Mouse (Mus musculus) left cerebral cortex, postnatal 10 days (tissue): ENCODE data around the gene 2510009E07Rik. TPM values are rescaled to one million over a fixed set of nuclear protein-coding genes. Genes with fewer than 3 reads are reported as not detected.

Source experiments
- DNase-seq, 2 experiments: peaks; one replicate each; pipeline ENCODE4 v3.0.0; 2021 to 2022; ENCODE audit warnings: low spot score in 2 of 2, mixed read lengths in 1 of 2; ENCODE audit errors: extremely low spot score in 1 of 2
- intact Hi-C: fragments of 180-260 bp; cut with DNase I; formaldehyde crosslinking; loops from one replicate; pipeline ENCODE4 v1.15.1; 2025
- total RNA-seq, 2 experiments: library from RNA; stranded (reverse); gene quantifications; 2 replicates each; pipeline ENCODE4 v1.2.3; 2021

2510009E07Rik gene
- total RNA-seq, 2 experiments from 2014 or later, result 73.8 to 79.5 TPM

DNA sequence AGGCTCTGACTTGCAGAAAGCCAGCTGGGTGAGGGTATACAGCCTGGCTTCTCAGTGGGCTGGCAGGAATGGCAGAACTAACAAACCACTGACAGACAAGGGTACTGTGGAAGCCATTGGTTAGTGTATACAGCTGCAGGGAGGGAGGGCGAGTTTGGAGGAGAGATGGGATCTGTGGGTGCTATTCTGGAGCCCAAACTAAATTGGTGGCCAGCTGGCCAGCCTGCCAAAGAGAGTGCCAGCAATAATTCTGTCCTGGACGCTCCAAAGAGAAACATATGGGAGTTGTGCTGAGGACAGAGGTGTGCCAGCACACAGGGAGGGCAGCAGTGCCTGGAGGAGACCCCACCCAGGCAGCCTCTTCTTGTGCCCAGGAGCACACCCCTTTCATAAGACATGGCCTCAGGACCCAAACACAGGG is 50.8 kb downstream of the 2510009E07Rik start:
- intact Hi-C loops, result no loop called here
- DNase-seq, result peak in 1 of 2 experiments; percentile 35

DNA sequence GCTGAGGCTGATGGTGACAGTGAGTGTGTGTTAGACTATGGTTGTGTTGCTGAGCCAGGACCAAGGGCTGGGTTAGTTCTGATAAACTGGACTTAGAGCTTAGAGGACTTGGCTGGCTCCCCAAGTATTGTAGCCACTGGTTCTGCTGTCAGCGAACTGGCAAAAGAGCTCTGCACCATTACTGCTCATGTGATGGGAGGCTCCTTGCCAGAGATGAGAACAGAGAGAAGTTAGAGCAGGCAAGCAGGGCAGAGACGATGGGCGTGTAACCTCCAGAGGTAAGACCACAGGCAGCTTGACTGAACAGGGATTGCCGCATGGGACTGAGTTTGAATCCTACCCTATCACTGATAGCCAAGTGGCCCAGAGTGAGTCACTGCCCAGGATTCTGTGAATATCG is 51.6 kb downstream of the 2510009E07Rik start:
- intact Hi-C loops, result no loop called here
- no peak for DNase-seq

DNA sequence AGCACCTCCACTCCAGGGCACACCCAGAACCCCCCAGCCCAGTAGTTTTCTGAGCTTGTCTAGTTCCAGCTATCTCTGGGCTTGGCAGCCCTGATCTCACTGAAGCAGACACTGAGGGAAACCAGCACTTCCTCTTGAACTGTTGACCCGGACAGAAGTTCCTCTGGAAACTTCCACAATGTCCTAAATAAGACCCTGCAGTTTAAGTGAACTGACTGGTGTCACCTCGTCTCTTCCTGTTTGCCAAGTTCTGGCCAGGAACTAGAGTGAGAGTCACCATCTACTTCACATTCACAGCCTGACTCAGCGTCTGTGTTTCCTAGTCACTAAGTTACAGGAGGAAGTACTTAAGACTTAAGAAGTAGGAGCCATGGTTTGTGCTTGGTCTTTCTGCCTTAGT is 52.5 kb downstream of the 2510009E07Rik start:
- intact Hi-C loops, result no loop called here
- DNase-seq, result no peak

DNA sequence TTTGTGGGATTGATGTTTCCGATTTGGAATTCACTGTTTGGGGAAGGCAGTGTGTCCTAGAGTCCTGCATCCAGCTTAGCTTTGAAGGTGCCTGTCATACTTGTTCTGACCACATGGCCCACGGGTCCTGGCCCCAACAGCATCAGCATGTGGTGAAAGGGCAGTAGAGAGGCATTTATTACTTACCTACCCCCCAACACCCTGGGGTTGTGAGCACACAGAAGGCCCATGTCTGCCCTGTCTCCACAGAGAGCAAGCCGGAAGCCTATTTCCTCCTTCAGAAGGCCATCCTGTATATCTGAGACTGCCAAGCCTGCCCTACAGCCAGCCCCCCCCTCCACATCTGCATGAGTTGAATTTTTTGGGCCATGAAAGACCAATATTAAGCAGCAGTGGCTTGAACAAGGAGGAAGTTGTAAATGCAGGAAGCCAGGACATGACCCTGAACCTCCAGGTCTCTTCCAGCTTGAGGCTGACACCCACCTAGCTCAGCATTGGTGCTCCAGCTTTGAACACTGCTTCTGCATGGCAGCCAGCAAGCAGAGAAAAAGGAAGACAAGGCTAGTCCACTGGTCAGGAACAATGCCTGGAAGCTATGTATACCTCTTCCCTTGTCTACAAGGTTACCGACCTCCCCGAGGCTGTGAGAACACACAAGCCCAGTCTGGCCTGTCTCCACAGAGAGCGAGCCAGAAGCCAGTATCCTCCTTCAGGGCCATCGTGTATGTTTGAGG is 53.5 kb downstream of the 2510009E07Rik start:
- intact Hi-C loops, result no loop called here
- no peak for DNase-seq

DNA sequence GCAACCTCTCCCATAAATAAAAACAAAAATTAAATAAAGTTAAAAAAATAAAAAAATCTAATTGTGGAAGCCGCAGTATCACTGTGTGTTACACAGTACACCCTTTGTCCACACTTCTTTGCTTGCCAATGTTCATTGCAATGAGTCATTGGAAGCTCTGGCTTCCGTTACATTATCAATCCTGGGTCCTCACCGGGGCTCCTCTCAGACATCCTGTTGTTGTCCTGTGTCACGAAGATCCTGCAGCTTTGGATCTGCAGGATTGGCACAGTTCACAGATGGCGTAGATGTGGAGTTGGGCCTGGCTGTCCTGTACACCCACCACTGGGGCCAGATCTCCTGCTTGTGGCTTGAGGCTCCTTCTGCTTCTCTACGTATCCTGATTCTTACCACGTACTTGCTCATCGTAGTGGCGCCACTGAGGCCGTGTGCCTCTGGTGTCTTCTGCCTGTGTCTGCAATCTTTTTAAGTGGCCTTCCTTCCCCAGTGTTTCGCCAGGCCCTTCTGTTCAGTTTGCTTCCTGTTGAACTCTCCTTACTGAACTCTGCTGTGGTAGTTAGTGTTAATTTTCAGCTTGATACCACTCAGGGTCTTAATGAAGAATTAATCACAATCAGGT is 57.2 kb downstream of the 2510009E07Rik start:
- no peak for DNase-seq

DNA sequence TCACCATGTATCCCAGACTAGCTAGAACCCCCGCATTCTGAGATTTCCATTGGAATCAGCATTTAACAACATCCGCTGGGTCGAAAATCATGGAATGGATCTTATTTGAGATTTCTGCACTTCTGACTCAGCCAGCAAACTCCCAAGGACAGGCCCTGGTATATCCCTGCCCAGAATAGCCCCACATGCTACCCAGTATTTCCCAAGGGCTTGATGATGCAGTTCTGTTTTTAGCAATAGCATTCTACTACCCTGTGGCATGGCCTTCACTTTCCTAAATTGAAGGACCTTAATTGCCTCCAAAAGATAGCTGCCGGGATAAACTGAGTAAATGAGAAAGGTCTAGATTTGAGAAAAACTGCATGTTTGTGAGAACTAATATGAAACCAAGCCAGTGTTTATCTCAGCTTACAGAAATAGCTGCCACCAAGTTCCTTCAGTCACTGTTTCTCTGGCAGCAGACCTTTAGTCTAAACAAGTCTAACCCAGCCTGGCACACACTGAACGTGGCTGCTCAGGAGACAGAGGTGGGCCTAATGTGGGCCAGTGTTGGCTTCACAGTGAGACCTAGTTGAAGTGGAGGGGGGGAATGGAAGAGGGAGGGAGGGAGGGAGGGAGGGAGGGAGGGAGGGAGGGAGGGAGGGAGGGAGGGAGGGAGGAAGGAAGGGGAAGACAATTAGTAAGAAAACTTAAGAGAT is 58.2 kb downstream of the 2510009E07Rik start:
- intact Hi-C loops, result no loop called here
- no peak for DNase-seq

More for the DNA sequence above, 57.2 kb downstream of the 2510009E07Rik start:
- intact Hi-C loops, result no loop called here

DNA sequence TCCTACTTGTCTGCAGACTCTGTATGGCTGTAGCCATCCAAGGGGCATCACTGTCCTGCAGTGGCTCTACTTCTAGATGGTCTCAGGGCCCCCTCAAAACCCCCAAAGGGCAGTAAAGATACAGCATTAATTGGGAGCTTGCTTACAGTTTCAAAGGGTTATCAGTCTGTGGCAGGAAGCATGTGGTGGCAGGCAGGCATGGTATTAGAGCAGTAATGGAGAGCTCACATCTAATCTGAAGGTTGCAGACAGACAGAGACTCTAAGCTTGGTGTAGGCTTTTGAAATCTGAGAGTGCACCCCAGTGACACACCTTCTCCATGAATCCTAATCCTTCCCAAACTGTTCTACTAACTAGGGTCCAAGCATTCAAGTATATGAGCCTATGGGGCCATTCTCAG is 60.0 kb downstream of the 2510009E07Rik start:
- no peak for DNase-seq
- intact Hi-C loops, result no loop called here

DNA sequence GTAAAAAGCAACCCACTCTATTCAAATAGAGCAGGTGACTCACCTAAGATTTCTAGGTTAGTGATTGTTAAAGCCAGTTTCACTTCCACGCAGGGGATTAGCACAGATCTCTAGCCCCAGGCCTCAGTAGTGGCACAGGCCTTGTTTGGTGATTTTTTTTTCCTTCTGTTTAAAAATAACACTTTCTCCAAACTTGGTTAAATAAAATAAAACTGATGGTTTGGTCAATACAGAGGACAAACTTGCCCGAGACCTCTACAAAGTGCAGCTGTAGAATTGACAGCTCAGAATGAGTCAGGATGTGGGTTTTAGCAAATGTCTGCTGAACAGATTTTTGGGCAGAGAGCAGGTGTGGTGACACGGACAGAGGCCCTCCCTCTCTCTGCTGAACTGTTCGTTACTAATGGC is 62.6 kb downstream of the 2510009E07Rik start:
- no peak for DNase-seq
- intact Hi-C loops, result no loop called here

DNA sequence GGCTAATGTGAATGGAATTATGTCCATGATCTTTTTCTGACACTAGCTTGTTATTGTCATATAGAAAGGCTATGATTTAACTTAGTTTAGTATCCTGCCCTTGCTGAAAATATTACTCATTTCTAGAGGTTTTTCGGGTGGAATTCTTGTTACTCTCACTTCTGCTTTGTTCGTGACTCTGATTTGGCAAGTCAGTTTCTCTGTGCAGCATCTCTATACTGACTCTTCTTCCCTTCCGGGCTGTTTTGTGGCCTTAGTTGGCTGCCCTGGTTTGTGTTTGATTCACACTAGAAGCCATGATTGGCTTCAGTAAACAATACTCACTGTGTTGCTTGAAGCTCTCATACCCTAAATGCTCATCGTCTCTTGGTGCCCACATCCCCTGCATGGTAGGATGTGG is 63.9 kb downstream of the 2510009E07Rik start:
- no peak for DNase-seq
- intact Hi-C loops, result no loop called here

DNA sequence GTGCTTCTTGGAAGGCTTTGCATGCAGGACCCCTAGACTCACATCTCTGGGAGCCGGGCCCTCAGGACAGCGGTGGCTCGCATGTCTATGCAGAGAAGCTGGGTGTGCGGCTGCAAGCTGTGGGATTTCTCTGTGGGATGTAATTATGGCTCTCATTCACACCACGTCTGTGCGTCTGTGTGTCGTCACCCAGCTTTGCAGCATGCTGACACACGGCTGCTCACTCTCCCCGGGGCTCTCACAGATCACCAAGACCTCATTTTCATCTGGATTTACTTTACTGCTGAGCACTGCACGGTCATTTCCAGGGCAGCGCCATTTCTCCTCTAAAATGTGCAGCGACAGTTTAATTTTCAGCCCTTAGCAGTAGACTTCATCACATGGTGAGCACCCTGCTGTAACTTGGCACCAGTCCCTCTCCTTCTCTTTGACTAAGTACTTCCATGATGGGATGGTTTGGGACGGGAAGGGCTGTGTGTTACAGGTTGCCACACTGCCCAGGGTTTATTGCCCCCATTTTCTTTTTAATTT is 66.3 kb downstream of the 2510009E07Rik start:
- intact Hi-C loops, result no loop called here
- no peak for DNase-seq

DNA sequence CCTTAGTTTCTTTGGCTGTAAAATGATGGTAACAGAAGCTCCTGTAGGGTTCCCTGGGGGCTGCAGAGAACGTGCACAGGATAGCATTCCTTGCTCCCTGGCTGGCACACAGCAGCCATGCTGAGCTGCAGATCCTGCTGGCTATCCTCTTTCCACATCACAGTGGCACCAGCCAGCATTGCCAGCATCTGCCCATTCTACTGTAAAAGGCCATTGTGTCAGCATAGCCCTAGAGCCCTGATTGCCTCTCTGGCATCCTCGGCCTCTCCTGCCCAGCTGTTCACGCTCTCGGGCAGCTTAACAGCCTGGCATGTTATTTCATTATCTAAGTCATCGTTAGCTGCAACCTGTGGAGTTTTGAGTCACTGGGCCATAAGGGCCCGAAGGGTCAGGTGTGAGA is 67.2 kb downstream of the 2510009E07Rik start:
- intact Hi-C loops, result no loop called here
- no peak for DNase-seq

DNA sequence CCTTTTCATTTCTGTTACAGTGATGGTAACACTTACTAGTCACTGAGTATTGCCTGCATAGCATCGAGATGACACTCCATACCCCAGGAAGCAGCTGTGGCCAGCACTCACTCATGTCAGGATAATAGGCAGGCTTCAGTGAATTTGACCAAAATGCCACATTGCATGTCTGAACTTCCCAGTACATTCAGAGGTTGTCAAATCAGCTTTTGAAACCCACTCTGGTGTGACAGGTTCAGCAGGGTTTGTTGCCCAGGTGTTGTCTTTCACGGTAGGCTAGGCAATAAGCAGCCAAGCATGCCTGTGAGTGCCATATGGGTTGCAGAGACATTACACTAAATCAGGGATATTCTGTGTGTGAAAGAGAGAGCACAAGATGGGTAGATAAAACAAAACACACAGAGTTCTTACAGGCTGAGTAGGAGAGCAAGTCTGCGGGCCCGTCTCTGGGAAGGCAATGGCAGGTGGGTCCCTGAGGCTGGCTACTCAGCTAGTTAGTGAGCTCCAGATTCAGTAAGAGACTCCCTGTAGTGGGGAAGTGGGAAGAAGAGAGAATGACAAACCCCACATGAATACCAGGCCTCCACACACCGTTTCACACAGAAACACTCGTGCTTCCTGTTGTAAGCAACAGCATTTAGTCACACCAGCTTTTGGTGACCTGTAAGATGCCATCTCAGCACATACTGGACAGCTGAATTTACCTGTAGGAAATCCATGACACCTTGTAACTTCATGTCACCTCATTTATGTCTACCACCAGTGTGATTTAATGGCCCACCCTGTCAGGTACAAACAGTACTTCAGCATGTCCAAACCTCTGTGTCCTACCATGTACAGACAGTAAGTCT is 68.5 kb downstream of the 2510009E07Rik start:
- DNase-seq, result no peak
- intact Hi-C loops, result no loop called here

DNA sequence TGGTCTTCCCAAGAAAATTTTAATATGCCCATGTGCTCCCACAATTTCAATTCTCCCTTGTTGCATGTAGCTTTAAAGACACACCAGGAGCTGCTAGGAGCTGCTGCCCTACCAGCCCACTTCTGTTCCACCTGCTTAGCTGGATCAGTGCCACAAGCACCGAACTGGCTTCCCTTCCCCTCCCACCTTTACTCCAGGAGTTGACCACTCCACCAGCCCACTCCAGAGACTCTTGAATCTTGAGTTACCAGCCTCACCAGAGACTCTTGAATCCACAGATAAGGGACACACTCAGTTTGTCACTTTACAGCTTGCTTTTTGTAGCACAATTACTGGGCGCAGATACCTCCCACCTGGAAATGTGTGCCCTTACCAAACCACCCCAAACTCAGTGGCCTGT is 73.8 kb downstream of the 2510009E07Rik start:
- DNase-seq, result peak in 1 of 2 experiments; percentile 19
- intact Hi-C loops, result no loop called here

DNA sequence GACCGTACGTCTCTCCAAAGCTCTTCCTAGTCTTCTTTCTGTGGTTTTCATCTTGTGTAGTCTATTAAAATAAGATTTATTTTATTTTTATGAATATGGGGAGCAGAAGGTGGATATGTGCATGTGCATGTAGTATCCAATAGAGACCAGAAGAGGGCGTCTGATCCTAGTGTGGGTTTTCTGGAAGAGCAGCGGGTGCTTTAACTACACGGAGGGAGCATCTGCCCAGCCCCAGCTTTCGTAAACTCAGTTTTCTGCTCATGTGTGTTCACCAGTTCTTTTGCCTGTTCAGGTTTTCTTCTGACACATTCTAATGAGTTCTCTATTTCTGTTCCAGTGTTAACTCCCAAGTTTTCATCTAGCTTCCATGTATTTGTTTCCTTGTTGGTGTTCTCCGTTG is 78.7 kb downstream of the 2510009E07Rik start:
- peak in 1 of 2 experiments; percentile 50 for DNase-seq

DNA sequence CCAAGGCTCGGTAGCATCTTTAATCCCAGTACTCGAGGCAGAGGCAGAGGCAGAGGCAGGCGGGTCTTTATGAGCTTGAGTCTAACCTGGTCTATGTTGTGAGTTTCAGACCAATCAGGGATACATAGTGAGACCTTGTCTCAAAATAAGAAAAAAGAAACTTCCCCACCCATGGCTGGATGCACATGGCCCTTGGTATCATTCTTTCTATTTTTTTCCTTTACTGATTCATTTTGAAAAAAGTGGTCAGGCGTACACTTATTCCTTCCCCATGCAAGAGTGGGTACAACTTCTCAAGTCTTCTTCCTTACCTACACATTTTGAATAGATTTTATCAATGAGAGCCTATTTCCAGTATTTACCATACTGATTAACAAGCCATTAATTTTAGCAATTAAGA is 84.0 kb downstream of the 2510009E07Rik start:
- DNase-seq, result no peak
- intact Hi-C loops, result no loop called here

More for the DNA sequence above, 78.7 kb downstream of the 2510009E07Rik start:
- intact Hi-C loops, result loop anchor here (5.0 kb wide), 1 partner anchor 111 kb away; no protein-coding TSS in a partner anchor

DNA sequence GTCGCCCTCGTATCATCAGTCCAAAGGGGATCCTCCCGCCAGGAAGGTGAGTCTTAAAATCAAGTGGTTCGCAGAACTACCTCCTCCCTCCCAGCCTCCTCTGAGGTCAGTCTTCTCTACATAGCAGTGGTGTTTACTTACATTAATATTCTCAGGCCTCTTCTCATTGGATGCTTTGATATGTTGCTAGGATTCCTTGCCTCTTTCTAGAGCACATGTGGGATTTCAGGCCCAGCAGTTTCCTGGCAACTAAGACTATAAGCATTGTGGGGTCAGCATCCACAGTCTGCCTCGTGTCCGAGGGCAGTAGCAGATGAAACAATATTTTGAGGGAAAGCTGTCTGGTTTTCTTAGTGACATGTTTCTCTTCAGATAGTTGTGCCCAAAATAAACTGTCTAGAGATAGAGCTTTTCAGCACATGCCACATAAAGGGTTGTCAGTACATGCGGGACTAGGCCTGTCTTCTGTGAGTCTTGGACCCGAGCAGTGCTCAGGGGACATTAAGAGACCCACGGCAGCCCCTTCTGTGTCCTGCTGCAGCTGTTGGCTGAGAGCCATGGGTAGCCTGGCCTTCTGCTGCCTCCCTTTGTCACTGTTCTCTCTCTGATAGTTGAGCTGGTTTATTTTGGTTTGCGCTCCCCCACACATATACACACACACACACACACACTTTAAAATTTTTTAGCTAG is 86.1 kb downstream of the 2510009E07Rik start:
- intact Hi-C loops, result no loop called here
- no peak for DNase-seq

DNA sequence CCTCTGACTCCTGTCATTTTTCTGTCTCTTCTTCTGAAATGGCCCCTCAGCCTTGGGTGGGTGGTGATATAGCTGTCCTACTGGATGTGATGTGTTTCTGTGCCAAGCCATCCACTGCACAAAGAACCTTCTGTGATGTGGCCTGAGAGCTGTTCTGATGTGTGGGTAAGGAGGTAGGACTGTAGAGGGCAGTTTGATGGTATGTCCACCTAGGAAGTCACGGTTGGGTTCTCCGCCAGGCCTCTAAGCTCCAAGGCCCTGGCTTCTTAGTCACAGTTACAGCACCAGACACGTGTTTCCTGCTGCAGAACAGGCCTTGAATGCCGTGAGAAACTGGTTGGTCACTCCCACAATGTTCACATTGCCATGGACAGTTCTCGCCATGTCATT is 86.8 kb downstream of the 2510009E07Rik start:
- no peak for DNase-seq

DNA sequence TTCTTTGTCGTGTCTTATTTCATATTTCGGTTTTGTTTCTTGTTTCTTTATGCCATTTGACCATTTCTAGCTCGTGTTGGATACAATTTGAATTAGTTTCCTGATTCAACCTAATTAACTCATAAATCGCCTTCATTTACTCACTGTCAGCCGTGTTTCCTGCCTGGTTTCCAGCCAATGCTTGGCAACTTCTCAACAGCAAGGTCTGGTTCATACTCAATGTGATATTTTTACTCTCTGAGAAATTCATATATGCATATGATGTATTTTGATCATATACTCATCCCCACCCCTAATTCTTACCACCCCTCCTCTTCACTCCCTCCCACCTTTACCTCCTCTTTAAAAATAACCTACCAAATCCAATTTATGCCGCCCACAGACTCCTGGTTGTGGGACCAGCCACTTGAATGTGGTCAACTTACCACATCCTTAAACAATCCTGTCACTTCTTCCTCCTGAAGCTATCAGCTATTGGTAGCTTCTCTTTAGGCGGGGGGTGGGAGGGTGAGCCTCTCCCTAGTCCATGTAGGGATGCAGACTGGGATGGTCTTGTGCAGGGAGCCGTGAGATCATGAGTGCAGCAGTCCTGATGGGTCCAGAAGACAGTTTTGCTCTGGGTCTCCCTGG is 87.3 kb downstream of the 2510009E07Rik start:
- DNase-seq, result no peak
- intact Hi-C loops, result no loop called here

More for the DNA sequence above, 86.8 kb downstream of the 2510009E07Rik start:
- intact Hi-C loops, result no loop called here
